Mouse (Mus musculus): ENCODE results near the gene Bod1.

Gene Bod1

GRCm38 (mm10) chr11:31669172-31669869 is 2.4 kb downstream of the Bod1 start:
- DNase-seq (ENCODE audit: low spot score): no peak

- DNase-seq (ENCODE audit: low spot score): no peak
Measured at GRCm38 (mm10) chr11:31664186-31664585, 7.5 kb downstream of the Bod1 start.

DNA sequence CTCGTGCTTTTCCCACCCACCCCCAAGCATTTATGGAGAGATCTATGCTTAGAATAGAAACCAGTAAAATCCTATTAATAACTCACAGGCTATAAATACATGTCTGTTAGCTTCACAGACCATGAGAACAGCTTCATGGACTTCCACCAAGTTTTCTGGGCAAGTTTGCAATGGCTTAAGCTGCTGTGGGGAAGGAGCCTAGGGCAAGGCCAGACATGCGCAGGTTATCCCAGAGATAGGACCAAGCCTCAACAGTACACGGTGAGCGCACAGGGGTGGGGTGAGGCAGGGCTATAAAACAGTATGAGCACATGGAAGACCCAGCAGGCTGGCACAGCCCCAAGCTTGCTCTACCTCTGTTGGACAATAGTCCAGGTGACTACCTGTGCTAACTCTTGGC is 8.2 kb downstream of the Bod1 start:
- no peak for DNase-seq (ENCODE audit: low spot score)

DNA sequence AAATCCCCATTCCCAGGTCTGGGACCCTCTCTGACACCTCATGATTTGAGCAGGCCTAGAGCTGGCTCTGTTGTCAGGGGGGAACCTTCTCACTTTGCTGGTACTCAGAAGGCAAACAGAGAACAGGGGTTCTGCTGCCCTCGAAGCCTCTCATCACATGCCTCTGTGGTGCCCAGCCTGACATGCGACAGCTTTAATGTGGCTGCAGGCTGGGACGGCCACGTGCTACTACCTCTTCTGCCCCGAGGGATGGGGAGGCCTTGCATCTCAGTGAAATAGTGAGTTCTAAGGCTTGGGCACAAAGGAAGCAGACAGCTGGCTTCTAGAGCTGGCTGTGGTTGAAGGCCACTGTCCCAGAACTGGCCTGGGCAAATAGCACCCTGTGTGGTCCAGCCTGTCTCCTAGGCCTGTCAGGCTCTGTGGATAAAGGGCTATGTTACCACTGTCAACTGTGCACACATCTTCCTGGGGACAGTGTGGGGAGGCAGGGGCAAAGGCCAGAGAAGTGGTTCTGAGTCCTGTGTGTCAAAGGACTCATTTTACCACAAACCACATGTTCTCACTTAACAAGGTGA is 8.7 kb downstream of the Bod1 start:
- DNase-seq (ENCODE audit: low spot score): no peak

- no peak for DNase-seq (ENCODE audit: low spot score)
Measured at GRCm38 (mm10) chr11:31662214-31662613, 9.5 kb downstream of the Bod1 start.

DNA sequence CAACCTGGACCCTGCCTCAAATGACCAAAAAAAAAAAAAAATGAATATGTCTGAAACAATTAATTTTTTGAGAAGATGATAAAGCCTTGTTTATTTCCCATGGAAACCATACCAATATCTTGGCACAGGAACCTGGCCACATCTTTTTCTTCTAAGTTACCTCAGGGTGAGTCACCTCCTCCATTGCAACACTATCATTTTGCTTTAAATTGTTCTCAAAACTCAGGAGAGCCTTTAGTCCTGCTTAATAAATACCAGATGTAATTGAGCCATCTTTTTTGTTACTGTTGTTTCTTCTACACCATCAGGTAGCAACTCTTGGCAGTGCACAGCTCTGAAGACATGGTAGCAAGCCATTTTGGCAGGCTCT is 13.9 kb downstream of the Bod1 start:
- no peak for DNase-seq (ENCODE audit: low spot score)

DNA sequence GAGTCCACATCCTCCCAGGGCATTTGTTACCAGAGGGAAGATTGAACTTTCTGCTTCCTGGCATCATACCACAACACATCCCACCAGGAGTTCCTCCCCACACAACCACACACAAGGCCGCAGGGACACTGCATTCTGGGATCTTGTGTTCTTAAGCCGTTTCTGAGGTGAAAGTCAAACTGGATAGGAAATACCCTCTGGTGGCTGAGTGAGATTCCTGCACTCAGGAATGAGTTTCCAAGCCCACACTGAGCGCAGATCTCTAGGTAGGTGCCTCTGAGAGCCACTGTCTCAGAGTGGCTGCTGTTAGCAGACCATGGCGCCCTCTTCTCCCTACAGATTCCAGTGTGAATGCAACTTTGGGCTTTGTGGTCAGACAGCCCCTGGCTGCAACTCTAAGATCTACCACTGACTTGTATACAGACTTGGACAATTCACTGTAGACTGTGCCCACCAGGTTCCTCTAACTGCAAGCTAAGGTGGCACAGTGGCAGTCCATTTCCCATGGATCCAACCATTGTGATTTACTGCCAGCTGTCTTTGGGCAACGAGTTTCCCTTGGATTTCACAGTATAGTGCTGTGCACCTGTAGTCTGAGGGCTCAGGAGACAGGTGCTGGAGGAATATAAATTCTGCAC is 14.4 kb downstream of the Bod1 start:
- DNase-seq (ENCODE audit: low spot score): no peak

DNA sequence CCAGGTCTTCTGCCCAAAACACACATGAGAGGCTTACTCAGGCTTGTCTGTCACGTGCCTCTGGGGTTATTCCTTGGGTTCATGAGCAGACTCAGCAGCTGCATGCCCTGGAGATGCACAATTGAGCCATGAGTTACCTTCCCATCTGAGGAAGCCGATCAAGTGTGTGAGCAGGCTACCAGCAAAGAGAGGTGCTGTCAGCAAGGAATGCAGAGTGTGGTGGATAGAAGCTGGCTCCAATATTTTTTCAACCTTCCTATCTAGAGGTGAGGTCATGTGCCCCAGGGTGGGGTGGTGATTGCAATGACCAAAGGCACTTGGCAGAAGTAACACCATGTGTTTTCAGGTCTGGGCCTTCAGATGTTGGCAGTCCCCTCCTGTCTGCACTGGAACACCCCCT is 22.2 kb downstream of the Bod1 start:
- no peak for DNase-seq (ENCODE audit: low spot score)

GRCm38 (mm10) chr11:31647268-31647667 is 24.4 kb downstream of the Bod1 start:
- DNase-seq (ENCODE audit: low spot score): no peak

- no peak for DNase-seq (ENCODE audit: low spot score)
Measured at GRCm38 (mm10) chr11:31646571-31646970, 25.1 kb downstream of the Bod1 start.

DNA sequence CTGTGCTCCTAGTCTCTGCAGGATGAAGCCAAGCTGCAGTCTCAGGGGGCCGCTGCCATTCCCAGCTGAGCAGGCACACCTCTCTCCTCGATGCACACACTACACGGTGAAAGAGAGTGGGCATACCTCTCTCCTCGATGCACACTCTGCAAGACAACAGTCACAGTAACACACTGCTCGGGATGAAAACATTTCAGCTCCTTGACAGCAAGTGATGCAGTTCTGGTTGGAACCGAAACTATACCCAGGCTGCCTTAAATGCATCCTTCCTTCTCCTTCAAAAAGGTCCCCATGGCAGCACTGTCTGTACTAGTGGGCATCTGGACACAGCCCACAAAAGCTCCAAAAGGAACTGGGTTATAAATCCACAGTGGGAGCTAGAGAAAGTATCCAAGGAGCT is 28.6 kb downstream of the Bod1 start:
- no peak for DNase-seq (ENCODE audit: low spot score)

DNA sequence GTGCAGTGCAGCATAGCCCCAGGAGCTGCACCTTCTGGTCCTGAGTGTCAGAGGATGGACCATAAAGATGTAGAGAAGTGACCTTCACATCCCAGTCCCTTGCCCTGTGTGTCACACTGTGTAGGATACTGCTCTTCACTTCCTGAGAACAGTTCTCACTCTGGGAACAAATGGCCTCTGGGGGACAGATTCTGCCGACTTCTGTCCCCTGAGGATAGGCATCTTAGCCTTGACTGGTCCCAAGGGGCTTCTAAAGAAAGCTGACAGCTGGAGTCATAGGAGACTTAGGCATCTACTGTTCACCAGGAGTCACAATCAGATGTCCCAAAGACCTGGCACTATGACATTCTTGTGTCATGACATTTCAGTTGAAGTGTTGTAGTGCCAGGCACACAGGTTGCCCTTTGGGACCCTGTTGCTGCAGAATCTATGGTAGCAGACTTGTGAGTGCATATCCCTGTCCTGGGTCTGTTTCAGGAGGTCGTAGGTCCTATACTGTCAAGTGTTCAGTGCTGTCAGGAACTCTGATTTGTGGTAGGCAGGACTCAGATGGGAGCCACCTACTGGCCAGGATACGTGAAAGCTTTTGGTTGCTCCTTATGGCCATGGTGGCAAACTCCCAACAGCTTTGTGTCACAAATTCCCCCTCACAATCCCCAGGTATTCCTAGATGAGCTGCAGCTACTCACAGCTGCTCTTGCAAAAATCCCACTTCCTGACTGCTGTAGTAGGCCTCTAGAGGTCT is 30.4 kb downstream of the Bod1 start:
- no peak for DNase-seq (ENCODE audit: low spot score)

- no peak for DNase-seq (ENCODE audit: low spot score)
Measured at GRCm38 (mm10) chr11:31640187-31640586, 31.5 kb downstream of the Bod1 start.

- peak; percentile 76 for DNase-seq (ENCODE audit: low spot score)
Measured at GRCm38 (mm10) chr11:31637788-31638373, 33.8 kb downstream of the Bod1 start.

DNA sequence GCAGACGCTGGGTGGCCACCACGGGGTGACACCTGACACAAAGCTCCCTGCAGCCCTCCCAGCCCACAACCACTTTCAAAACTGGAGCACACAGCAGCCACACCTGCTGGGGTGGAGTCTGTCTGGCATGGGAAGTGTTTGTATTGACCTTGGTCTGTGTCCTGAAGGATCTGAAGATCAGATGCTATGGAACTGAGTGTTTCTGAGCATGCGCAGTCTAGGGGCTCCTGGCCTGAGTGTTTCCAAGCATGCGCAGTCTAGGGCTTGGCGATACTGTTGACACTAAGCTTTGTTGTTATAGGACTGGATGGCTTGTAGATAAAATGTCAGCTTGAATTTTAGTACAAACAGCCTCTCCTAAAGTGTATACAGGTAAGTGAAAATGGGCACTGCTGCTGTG is 43.0 kb downstream of the Bod1 start:
- DNase-seq (ENCODE audit: low spot score): no peak

DNA sequence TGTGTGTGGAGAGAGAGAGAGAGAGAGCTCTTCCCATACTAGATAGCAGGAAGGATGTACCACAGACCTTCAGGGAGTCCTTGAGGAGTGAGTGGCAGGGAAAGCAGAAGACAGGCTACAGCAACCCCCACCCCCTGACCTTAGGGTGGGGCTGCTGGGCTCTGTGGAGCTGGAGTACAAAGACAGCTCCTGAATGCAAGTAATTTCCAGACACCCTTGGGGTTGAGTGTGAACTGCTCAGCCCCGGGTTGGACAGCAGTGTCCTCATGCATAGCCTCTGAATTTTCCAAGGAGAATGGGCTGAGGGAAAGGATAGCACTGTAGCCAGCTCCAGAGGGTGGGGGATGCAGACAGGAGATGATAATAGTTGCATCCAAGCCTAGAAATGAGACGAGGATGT is 50.9 kb downstream of the Bod1 start:
- DNase-seq (ENCODE audit: low spot score): no peak

GRCm38 (mm10) chr11:31617797-31618196 is 53.9 kb downstream of the Bod1 start:
- no peak for DNase-seq (ENCODE audit: low spot score)

- peak; percentile 80 for DNase-seq (ENCODE audit: low spot score)
Measured at GRCm38 (mm10) chr11:31617236-31617635, 54.4 kb downstream of the Bod1 start.

DNA sequence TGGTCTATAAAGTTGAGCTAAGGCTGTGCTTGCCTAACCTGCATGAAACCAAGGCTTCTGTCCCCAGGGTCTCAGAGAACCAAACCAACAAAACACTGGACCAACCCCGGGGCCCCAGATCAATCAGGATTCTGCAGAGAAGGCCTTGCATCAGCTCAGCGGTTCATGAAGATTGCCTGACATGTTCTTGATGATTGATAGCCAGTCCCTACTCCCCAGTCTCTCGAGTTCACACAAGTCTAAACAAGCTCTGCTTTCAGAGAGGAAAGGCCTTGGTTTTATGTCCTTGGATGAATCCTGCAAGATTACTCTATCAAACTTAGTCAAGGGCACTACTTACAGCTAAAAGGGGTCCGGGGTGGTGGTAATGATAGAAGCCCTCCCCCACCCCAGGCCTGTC is 55.0 kb downstream of the Bod1 start:
- no peak for DNase-seq (ENCODE audit: low spot score)
